Mouse (Mus musculus) bone marrow macrophage, adult 2 months (primary cell): Measurements from ENCODE around the gene Arfrp1.

ENCODE experiments used
- CTCF ChIP-seq: IDR thresholded peaks from 2 replicates; pipeline ENCODE4 v1.5.1; 2012; ENCODE audit warnings: low read depth, mild to moderate bottlenecking, low read length, moderate library complexity
- POLR2A ChIP-seq: IDR thresholded peaks from 2 replicates; pipeline ENCODE4 v1.6.1; 2012; ENCODE audit warnings: mild to moderate bottlenecking, low read depth, low read length, borderline replicate concordance

GRCm38 (mm10) chr2:181364860-181365596 is at the start of gene Arfrp1, which contains the start of gene Zgpat:
- TF ChIP-seq CTCF (no peak), POLR2A (peak; percentile 22; the same call in 1 of the 2 replicates)
